Mouse (Mus musculus) stomach, embryonic 16.5 days (tissue): Measurements from ENCODE around the gene Rsu1. TPM values are rescaled to one million over a fixed set of nuclear protein-coding genes. Genes with fewer than 3 reads are reported as not detected.

Source experiments
- ATAC-seq: fragments of 200-750 bp; cut with Nextera tagmentation; 2 replicates; pipeline ENCODE4 v1.8.0; 2017; ENCODE audit warnings: moderate number of reproducible peaks, moderate TSS enrichment; ENCODE audit not compliant: insufficient read depth, low FRiP score
- H3K27ac ChIP-seq: fragments of 300-500 bp; sonication (generic); 2 replicates; pipeline ENCODE4 v1.5.1; 2014; ENCODE audit warnings: low read length
- H3K27me3 ChIP-seq: fragments of 300-500 bp; sonication (generic); 2 replicates; pipeline ENCODE4 v1.6.1; 2014; ENCODE audit warnings: low read length, control low read depth, mixed read lengths; ENCODE audit not compliant: control insufficient read depth, insufficient read depth
- H3K36me3 ChIP-seq: fragments of 300-500 bp; sonication (generic); 2 replicates; pipeline ENCODE4 v1.6.1; 2014; ENCODE audit warnings: low read length; ENCODE audit not compliant: control insufficient read depth, insufficient read depth
- H3K4me1 ChIP-seq: fragments of 300-500 bp; sonication (generic); 2 replicates; pipeline ENCODE4 v1.6.1; 2014; ENCODE audit warnings: low read length, control low read depth, mixed read lengths; ENCODE audit not compliant: control insufficient read depth, insufficient read depth
- H3K4me2 ChIP-seq: fragments of 300-500 bp; sonication (generic); 2 replicates; pipeline ENCODE4 v1.6.1; 2014; ENCODE audit warnings: low read depth, low read length, mixed read lengths
- H3K4me3 ChIP-seq: fragments of 300-500 bp; sonication (generic); replicated peaks from 2 replicates; pipeline ENCODE4 v1.5.1; 2014; ENCODE audit warnings: mild to moderate bottlenecking, low read length
- H3K9ac ChIP-seq: fragments of 300-500 bp; sonication (generic); 2 replicates; pipeline ENCODE4 v1.6.1; 2014; ENCODE audit warnings: low read length
- H3K9me3 ChIP-seq: fragments of 300-500 bp; sonication (generic); replicated peaks from 2 replicates; pipeline ENCODE4 v1.6.1; 2016; ENCODE audit warnings: low read length, control low read depth; ENCODE audit not compliant: control insufficient read depth
- WGBS: fragments of 180-500 bp; shearing (Covaris S2); extraction: QIAGEN DNeasy Blood & Tissue Kit; methylation state at CpG from one replicate; pipeline ENCODE4 v1.1.7; 2014; 5-methylcytosine and 5-hydroxymethylcytosine counted together
- polyA plus RNA-seq: library from polyadenylated mRNA; unstranded; fragments of >200 nt; fragmentation: Nextera tagmentation; extraction: Ambion mirVana; gene quantifications from 2 replicates; pipeline ENCODE4 v1.2.1, GENCODE M21; 2015

Rsu1 gene
- polyA plus RNA-seq, 1 experiment from 2014 or later: 177 TPM

DNA sequence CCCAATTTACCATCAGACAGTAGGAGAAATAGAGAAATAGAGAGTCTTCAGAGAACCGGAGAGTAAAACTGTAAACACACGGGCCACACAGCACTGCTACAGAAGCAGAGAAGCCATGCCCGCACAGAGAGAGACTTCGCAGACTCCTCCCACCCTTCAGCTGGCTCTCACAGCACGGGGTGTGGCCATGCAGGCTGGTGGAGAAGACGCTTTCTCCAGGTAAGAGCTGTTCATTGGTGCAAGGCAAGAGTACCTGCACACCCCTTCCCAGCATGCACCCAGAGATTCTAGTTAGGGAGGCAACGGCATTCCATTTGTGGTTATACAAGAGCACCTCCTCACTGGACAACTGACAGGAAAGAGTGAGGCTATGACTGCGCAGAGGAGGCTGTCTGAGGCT, 64.8 kb downstream of the Rsu1 start:
- H3K4me2 ChIP-seq: no peak overlapping the region
- H3K4me1 ChIP-seq: no peaks in the 10 kb centered on the region
- WGBS: 62% methylated on average over 8 of the region's 8 CpGs
- H3K36me3 ChIP-seq: 0 out of 2 replicates have a peak, but pooled peaks cover 3% of the 10 kb centered on the region
- H3K9me3 ChIP-seq: no peaks in the 10 kb centered on the region
- no peak overlapping the region for H3K9ac ChIP-seq
- H3K27me3 ChIP-seq: no peaks in the 10 kb centered on the region
- no peak overlapping the region for H3K27ac ChIP-seq
- H3K4me3 ChIP-seq: no peak overlapping the region
- ATAC-seq: 0 out of 2 replicates have a peak, but pooled peaks have one; percentile 56

DNA sequence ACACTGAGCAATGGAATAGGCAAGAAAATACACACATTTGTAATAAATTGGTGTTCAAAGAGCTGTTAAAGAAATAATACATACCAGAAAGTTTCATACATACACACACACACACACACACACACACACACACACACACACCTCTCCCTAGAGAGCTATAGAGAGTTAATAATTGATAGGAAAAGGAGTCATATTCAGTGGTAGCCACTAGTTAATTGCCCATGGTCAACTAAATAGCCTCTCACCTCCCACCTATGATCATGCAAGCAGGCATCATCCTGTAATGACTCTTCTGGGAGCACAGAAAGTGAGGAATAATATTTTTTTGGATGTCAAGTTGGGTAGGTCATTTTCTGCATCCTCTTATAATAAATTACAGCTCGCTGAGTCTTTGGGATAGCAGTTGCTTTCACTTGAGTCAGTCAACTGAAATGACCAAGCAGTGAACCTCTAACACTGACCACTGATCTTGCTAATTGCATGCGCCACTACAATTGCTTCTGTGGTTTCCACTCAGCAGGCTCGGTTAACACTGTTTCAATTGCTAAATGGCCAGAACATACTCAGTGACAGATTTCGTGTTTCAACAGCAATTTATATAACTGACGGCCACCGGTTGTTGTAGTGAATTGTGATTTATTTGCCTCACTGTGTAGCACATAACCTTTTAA, 68.3 kb downstream of the Rsu1 start:
- Histone ChIP-seq H3K27me3 (no peaks in the 10 kb centered on the region), H3K4me2 (no peak overlapping the region), H3K9me3 (no peaks in the 10 kb centered on the region), H3K4me1 (no peaks in the 10 kb centered on the region), H3K4me3 (no peak overlapping the region), H3K9ac (no peak overlapping the region), H3K27ac (no peak overlapping the region), H3K36me3 (no peaks in the 10 kb centered on the region; the same call in 1 of the 2 replicates)
- ATAC-seq: no peak
- 73% methylated on average over 6 of the region's 6 CpGs for WGBS

DNA sequence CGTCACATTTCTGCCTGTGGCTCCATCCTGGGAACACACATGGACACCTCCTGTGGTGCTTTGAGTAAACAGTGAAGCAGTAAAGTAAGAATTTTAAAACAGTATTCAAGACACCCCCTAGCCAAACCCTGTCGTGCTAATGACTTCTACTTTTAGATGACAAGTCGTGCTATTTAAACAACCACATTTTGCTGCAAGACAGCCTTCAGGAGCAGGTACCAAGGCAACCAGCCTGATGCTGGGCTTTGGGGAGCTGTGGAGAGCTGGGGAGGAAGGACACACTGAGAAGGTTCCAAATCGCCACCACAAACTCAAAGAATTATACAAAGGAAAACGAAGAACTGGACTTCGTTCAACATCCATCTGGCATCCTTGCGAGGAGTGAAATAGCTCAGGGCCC, 71.5 kb downstream of the Rsu1 start:
- H3K4me3 ChIP-seq: no peak overlapping the region
- H3K36me3 ChIP-seq: no peaks in the 10 kb centered on the region; the same call in 1 of the 2 replicates
- no peak overlapping the region for H3K4me2 ChIP-seq
- H3K4me1 ChIP-seq: no peaks in the 10 kb centered on the region
- no peak overlapping the region for H3K27ac ChIP-seq
- ATAC-seq: no peak
- H3K27me3 ChIP-seq: no peaks in the 10 kb centered on the region
- 72% methylated on average over 7 of the region's 7 CpGs for WGBS
- H3K9ac ChIP-seq: no peak overlapping the region
- H3K9me3 ChIP-seq: no peaks in the 10 kb centered on the region

DNA sequence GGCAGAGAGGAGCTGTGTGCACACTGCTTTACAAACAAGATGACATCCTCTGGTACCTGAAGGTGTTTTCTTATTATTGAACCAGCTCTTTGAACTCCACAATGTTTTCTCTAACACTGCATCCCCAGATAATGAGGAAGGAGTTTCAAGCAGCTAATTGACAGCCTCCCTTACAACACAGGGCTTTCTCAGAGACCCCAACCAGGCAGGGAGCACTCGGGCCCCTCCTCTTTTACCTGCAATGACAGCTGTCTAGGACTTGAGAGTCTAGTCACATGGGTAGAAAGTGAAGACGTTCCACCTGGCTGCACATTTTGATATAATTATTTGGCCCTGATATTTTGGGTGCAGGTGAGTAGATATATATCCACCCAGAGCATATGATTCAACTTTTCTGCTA, 72.2 kb downstream of the Rsu1 start:
- H3K9ac ChIP-seq: no peak overlapping the region
- no peak for ATAC-seq
- H3K36me3 ChIP-seq: no peaks in the 10 kb centered on the region; the same call in 1 of the 2 replicates
- no peaks in the 10 kb centered on the region for H3K27me3 ChIP-seq
- no peak overlapping the region for H3K27ac ChIP-seq
- no peaks in the 10 kb centered on the region for H3K9me3 ChIP-seq
- no peak overlapping the region for H3K4me2 ChIP-seq
- no peaks in the 10 kb centered on the region for H3K4me1 ChIP-seq
- no peak overlapping the region for H3K4me3 ChIP-seq
- 68% methylated on average over 2 of the region's 2 CpGs for WGBS

DNA sequence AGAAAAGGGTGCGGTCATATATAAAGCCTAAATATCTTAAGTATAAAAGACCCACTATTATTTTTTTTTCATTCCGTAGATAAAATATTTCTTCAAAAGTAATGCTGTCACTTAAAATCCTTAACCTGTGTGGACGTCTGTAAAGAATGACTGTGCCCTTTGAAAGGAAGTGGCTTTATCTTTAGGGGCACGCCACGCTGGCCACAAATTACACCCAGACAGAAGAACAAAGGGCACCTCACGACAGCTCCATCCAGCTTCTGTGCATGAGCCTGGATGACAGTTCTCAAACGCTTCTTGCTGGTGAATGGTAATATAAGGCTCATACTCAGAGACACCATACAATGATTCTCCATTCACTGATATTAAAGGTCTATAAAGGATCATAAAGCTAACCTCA, 75.7 kb downstream of the Rsu1 start:
- Histone ChIP-seq H3K36me3 (no peaks in the 10 kb centered on the region; the same call in 1 of the 2 replicates), H3K4me2 (no peak overlapping the region), H3K9ac (no peak overlapping the region), H3K27me3 (no peaks in the 10 kb centered on the region), H3K27ac (no peak overlapping the region), H3K4me1 (no peaks in the 10 kb centered on the region), H3K4me3 (no peak overlapping the region), H3K9me3 (no peaks in the 10 kb centered on the region)
- 62% methylated on average over 7 of the region's 7 CpGs for WGBS
- ATAC-seq: no peak

DNA sequence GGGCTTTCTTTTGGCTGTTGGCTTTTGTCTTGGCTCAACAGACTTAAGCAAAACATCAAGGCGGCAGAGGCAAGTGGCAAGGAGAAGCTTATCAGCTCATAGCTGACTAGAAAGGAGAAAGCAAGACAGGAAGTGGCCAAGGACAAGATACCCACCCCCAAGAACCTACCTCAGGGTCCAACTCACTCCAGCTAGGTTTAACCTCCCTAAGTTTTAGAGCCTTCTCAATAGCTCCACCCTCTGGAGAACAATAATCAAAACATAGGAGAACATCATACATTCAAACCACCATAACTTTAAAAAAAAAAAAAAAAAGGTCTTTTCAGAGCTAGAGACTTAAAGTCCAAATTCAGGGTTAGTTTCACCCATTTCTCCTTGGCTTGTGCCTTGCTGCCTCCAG, 79.1 kb downstream of the Rsu1 start:
- Histone ChIP-seq H3K36me3 (no peaks in the 10 kb centered on the region), H3K4me3 (no peak overlapping the region), H3K4me2 (no peak overlapping the region), H3K4me1 (no peaks in the 10 kb centered on the region), H3K9ac (no peak overlapping the region), H3K27ac (no peak overlapping the region), H3K27me3 (no peaks in the 10 kb centered on the region), H3K9me3 (no peaks in the 10 kb centered on the region)
- 83% methylated on average over 1 of the region's 1 CpGs for WGBS
- ATAC-seq: no peak

DNA sequence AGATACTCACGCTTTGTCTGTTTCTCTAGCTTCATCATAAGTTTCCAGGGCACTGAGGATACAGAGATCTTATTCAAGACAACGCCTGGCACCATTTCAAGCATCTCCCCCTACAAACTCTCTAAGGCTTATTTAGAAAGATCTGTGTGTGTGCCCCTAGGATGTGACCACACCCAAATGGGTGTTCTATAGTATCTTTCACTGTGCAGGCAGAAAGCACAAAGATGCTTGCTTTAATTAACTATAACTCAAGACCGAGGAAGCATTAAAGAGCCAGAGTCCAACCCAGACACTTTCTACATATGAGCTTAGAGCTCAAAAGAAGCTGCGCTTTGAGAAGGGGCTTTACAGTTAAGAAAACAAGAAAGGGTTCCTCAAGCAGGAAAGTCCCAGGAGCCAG, 80.4 kb downstream of the Rsu1 start:
- no peak overlapping the region for H3K9ac ChIP-seq
- 93% methylated on average over 4 of the region's 4 CpGs for WGBS
- ATAC-seq: no peak
- H3K4me3 ChIP-seq: no peak overlapping the region
- no peaks in the 10 kb centered on the region for H3K9me3 ChIP-seq
- H3K36me3 ChIP-seq: no peaks in the 10 kb centered on the region
- no peaks in the 10 kb centered on the region for H3K27me3 ChIP-seq
- H3K27ac ChIP-seq: no peak overlapping the region
- H3K4me1 ChIP-seq: no peaks in the 10 kb centered on the region
- H3K4me2 ChIP-seq: no peak overlapping the region

DNA sequence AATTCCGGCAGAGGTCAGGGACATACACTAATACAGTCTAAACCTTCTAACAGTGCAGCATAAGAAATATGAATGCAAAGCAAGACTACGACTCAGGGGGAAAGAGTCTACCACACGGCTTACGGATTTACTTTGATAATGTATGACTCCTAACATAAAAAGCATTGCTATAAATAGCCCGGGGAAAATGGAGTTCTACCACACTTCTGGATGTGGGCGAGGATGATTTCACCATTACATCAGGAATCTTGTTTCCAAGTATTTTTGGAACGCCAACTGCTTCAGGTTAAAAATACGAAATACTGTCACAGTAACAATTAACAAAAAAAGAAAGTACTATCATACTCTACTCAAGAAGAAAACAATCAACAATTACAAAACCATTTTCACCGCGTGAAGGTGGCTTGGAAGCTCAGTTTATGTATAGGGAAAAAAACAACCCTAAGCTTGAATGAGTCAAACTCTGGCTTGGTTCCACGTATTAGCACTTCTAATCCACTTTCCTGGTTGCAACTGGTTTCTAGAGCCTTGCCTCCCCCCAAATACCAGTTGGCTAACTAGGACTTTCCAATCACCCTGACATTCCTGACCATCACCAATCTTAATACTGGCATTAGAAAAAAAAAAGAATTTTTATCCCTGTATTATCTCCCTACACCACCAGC, 82.3 kb downstream of the Rsu1 start:
- H3K27ac ChIP-seq: no peak overlapping the region
- H3K4me3 ChIP-seq: no peak overlapping the region
- no peak for ATAC-seq
- no peaks in the 10 kb centered on the region for H3K36me3 ChIP-seq
- H3K4me1 ChIP-seq: no peaks in the 10 kb centered on the region
- H3K9ac ChIP-seq: no peak overlapping the region
- H3K4me2 ChIP-seq: no peak overlapping the region
- H3K9me3 ChIP-seq: no peaks in the 10 kb centered on the region
- H3K27me3 ChIP-seq: no peaks in the 10 kb centered on the region
- 84% methylated on average over 11 of the region's 11 CpGs for WGBS

DNA sequence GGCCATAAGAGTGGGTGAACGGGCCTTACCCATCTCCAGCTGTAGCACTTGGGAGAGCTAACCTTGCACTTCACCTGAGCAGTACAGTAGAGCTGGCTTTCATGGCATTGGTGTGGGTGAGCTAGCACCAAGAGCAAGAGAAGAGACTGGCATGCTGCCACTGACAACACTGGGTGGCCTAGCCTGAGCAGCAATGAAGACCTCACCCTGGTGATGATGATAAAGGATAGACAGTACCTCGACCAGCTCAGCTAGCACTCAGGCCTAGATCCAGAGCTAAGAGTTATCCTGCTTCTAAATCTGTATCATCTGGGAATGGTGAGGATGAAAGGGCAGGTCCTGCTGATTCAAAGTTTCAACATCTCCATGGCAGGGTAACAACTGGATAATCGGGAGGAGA, 88.1 kb downstream of the Rsu1 start:
- no peaks in the 10 kb centered on the region for H3K4me1 ChIP-seq
- H3K4me3 ChIP-seq: no peak overlapping the region
- ATAC-seq: no peak
- H3K27me3 ChIP-seq: no peaks in the 10 kb centered on the region
- WGBS: 84% methylated on average over 3 of the region's 3 CpGs
- no peak overlapping the region for H3K27ac ChIP-seq
- no peak overlapping the region for H3K4me2 ChIP-seq
- H3K36me3 ChIP-seq: no peaks in the 10 kb centered on the region
- no peak overlapping the region for H3K9ac ChIP-seq
- no peaks in the 10 kb centered on the region for H3K9me3 ChIP-seq
